In the genomic region with DNA sequence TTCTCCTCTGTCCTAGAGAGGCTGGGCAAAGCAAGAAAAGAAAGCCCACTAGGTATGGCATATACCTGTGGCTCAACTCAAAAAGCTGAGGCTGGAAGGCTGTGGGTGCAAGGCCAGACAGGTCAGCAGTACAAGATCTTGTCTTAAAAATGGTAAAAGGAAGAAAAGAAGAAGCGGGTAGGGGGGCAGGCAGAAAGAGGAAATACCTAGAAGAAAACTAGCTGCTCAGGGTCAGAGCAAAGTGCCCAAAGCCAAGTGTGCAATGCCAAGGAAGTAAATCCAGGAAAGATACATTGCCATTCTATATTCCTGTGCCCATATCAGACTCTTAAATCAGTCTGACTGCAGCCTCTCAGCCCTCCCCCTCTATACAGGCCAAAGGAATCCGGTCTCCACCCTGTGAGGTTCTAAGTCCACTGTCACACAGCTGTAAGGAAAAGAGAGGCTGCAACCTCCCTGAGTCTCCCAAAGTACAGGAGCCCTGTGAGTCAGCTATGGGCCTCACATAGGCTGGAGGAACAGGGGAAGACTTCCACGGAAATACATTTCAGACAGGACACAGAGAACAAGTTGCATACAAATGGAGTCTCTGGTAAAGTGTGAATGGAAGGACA, we compare ENCODE assay signal across 9 mouse cellular contexts. TPM values are rescaled to one million over a fixed set of nuclear protein-coding genes. Genes with fewer than 3 reads are reported as not detected.
DNase-seq lines count a peak whose midpoint lies in the region; ATAC-seq and TF ChIP-seq lines count a peak whose summit lies in the region.
"Had no signal": no experiment of that assay in that cellular context is flagged by ENCODE, and none has a peak within 500 bp of the region (broad histone marks: within the 10 kb centered on the region; RNA-seq: fewer than 3 reads in every experiment).

No protein-coding gene starts in this region.

- DNase-seq in forebrain, postnatal 0 days = no peak
- no peak for DNase-seq in lung, postnatal 25 days (ENCODE audit: low spot score)
- no peak for DNase-seq in limb, embryonic 11.5 days (ENCODE audit: low spot score)
- no peak for DNase-seq in layer of hippocampus, postnatal 14 days (ENCODE audit: low spot score in 2 of 2)
- DNase-seq in ovary, adult 18-20 months (ENCODE audit: low spot score) = no peak
- DNase-seq: left cerebral cortex, postnatal 4 days had no signal

- no peaks in the 10 kb centered on the region for H3K27me3 ChIP-seq in forebrain, postnatal 0 days (ENCODE audit: insufficient read depth, low read length)
- no peaks in the 10 kb centered on the region for H3K27me3 ChIP-seq in forebrain, embryonic 13.5 days
- no peaks in the 10 kb centered on the region for H3K27me3 ChIP-seq in lung, embryonic 15.5 days
- no peaks in the 10 kb centered on the region for H3K27me3 ChIP-seq in limb, embryonic 11.5 days (ENCODE audit: control insufficient read depth, insufficient read depth, low read length)
- no peaks in the 10 kb centered on the region for H3K27me3 ChIP-seq in stomach, embryonic 16.5 days (ENCODE audit: control insufficient read depth, insufficient read depth, low read length)

- H3K36me3 ChIP-seq in forebrain, postnatal 0 days (ENCODE audit: insufficient read depth) = no peaks in the 10 kb centered on the region
- H3K36me3 ChIP-seq in forebrain, embryonic 13.5 days (ENCODE audit: poor library complexity, severe bottlenecking) = 0 out of 2 replicates have a peak, but pooled peaks cover 3% of the 10 kb centered on the region
- H3K36me3 ChIP-seq in lung, embryonic 15.5 days = peaks cover 5% of the 10 kb centered on the region; the same call in 1 of the 2 replicates
- no peaks in the 10 kb centered on the region for H3K36me3 ChIP-seq in limb, embryonic 11.5 days (ENCODE audit: control insufficient read depth, insufficient read depth, low read length)
- peaks cover 9% of the 10 kb centered on the region; the same call in 1 of the 2 replicates for H3K36me3 ChIP-seq in stomach, embryonic 16.5 days (ENCODE audit: control insufficient read depth, insufficient read depth, low read length)

- no peaks in the 10 kb centered on the region for H3K4me1 ChIP-seq in forebrain, postnatal 0 days (ENCODE audit: insufficient read depth)
- peaks cover 36% of the 10 kb centered on the region for H3K4me1 ChIP-seq in forebrain, embryonic 13.5 days
- peaks cover 39% of the 10 kb centered on the region for H3K4me1 ChIP-seq in lung, embryonic 15.5 days
- H3K4me1 ChIP-seq in limb, embryonic 11.5 days (ENCODE audit: control insufficient read depth, insufficient read depth, low read length) = peaks cover 13% of the 10 kb centered on the region
- peaks cover 39% of the 10 kb centered on the region for H3K4me1 ChIP-seq in stomach, embryonic 16.5 days (ENCODE audit: control insufficient read depth, insufficient read depth, low read length)

- 66% methylated on average over 3 of the region's 3 CpGs for WGBS in forebrain, postnatal 0 days
- 66% methylated on average over 3 of the region's 3 CpGs for WGBS in forebrain, embryonic 13.5 days
- WGBS in lung, embryonic 15.5 days = 61% methylated on average over 3 of the region's 3 CpGs
- 69% methylated on average over 3 of the region's 3 CpGs for WGBS in limb, embryonic 11.5 days
- WGBS in stomach, embryonic 16.5 days = 40% methylated on average over 3 of the region's 3 CpGs

- no peaks in the 10 kb centered on the region for H3K9me3 ChIP-seq in forebrain, postnatal 0 days (ENCODE audit: low read length)
- no peaks in the 10 kb centered on the region for H3K9me3 ChIP-seq in forebrain, embryonic 13.5 days (replicated peaks)
- H3K9me3 ChIP-seq in lung, embryonic 15.5 days = no peaks in the 10 kb centered on the region
- H3K9me3 ChIP-seq in limb, embryonic 11.5 days (ENCODE audit: control insufficient read depth, low read length) = no peaks in the 10 kb centered on the region
- no peaks in the 10 kb centered on the region for H3K9me3 ChIP-seq in stomach, embryonic 16.5 days (replicated peaks; ENCODE audit: control insufficient read depth, low read length)

- H3K27ac ChIP-seq in forebrain, postnatal 0 days (ENCODE audit: low read depth, low read length) = peak overlapping the region; percentile 3; the same call in 1 of the 2 replicates
- H3K27ac ChIP-seq in forebrain, embryonic 13.5 days = no peak overlapping the region
- peak overlapping the region; percentile 84 for H3K27ac ChIP-seq in lung, embryonic 15.5 days
- 0 out of 2 replicates have a peak overlapping the region, but pooled peaks have one; percentile 14 for H3K27ac ChIP-seq in limb, embryonic 11.5 days (replicated peaks; ENCODE audit: low read depth, low read length)
- peak overlapping the region; percentile 68 for H3K27ac ChIP-seq in stomach, embryonic 16.5 days (ENCODE audit: low read length)

- H3K9ac ChIP-seq in forebrain, postnatal 0 days = no peak overlapping the region
- H3K9ac ChIP-seq in forebrain, embryonic 13.5 days = no peak overlapping the region
- H3K9ac ChIP-seq in lung, embryonic 15.5 days = 0 out of 2 replicates have a peak overlapping the region, but pooled peaks have one; percentile 18
- no peak overlapping the region for H3K9ac ChIP-seq in limb, embryonic 11.5 days (ENCODE audit: low read length)
- no peak overlapping the region for H3K9ac ChIP-seq in stomach, embryonic 16.5 days (ENCODE audit: low read length)

- H3K4me2 ChIP-seq in forebrain, postnatal 0 days (ENCODE audit: low read depth) = no peak overlapping the region
- H3K4me2 ChIP-seq in forebrain, embryonic 13.5 days = no peak overlapping the region
- no peak overlapping the region for H3K4me2 ChIP-seq in lung, embryonic 15.5 days
- no peak overlapping the region for H3K4me2 ChIP-seq in limb, embryonic 11.5 days (ENCODE audit: low read depth, severe bottlenecking)
- no peak overlapping the region for H3K4me2 ChIP-seq in stomach, embryonic 16.5 days (ENCODE audit: low read depth, low read length)

- no peak for TF ChIP-seq CTCF in forebrain, postnatal 0 days (IDR thresholded peaks at IDR 0.05; ENCODE audit: low read depth)

- H3K4me3 ChIP-seq in forebrain, postnatal 0 days (ENCODE audit: low read depth, low read length) = no peak overlapping the region
- no peak overlapping the region for H3K4me3 ChIP-seq in forebrain, embryonic 13.5 days
- H3K4me3 ChIP-seq in lung, embryonic 15.5 days = no peak overlapping the region
- H3K4me3 ChIP-seq in limb, embryonic 11.5 days (ENCODE audit: low read depth, low read length) = no peak overlapping the region
- no peak overlapping the region for H3K4me3 ChIP-seq in stomach, embryonic 16.5 days (replicated peaks; ENCODE audit: low read length)

- ATAC-seq in forebrain, postnatal 0 days = no peak
- ATAC-seq in forebrain, embryonic 13.5 days = no peak
- no peak for ATAC-seq in lung, embryonic 15.5 days (ENCODE audit: borderline replicate concordance, extremely low read depth, low FRiP score, low TSS enrichment)
- no peak for ATAC-seq in limb, embryonic 11.5 days (ENCODE audit: insufficient number of reproducible peaks, low FRiP score, low TSS enrichment, low read depth)
- peak; percentile 71 for ATAC-seq in stomach, embryonic 16.5 days (ENCODE audit: insufficient read depth, low FRiP score)

RNA-seq across cellular contexts. Expression of a gene that starts 21.9 kb away (rescaled TPM):
- 11.5 and 12.5 TPM in 2 replicates for total RNA-seq in forebrain, postnatal 0 days (2014; rRNA removed)
- 12.5 and 16.2 TPM in 2 replicates for polyA plus RNA-seq in forebrain, postnatal 0 days (2015; fragmentation: Nextera tagmentation; extraction: Ambion mirVana)
- polyA plus RNA-seq in forebrain, embryonic 13.5 days (2015; fragmentation: Nextera tagmentation; extraction: Ambion mirVana) = 12.7 and 13.0 TPM in 2 replicates
- polyA plus RNA-seq in lung, embryonic 15.5 days (2015; fragmentation: Nextera tagmentation; extraction: Ambion mirVana) = 36.4 and 37.1 TPM in 2 replicates
- polyA plus RNA-seq in limb, embryonic 11.5 days (2014; fragmentation: Nextera tagmentation; extraction: Ambion mirVana) = 13.2 and 14.3 TPM in 2 replicates
- 40.3 and 47.1 TPM in 2 replicates for polyA plus RNA-seq in stomach, embryonic 16.5 days (2015; fragmentation: Nextera tagmentation; extraction: Ambion mirVana)
- total RNA-seq in layer of hippocampus, postnatal 14 days (2021) = 10 to 100 TPM; 21.0 to 22.6 TPM

RNA-seq across cellular contexts. Expression of a gene that starts 28.3 kb away (rescaled TPM):
- total RNA-seq in forebrain, postnatal 0 days (2014; rRNA removed) = 21.4 and 22.5 TPM in 2 replicates
- polyA plus RNA-seq in forebrain, postnatal 0 days (2015; fragmentation: Nextera tagmentation; extraction: Ambion mirVana) = 30.9 and 36.9 TPM in 2 replicates
- polyA plus RNA-seq in forebrain, embryonic 13.5 days (2015; fragmentation: Nextera tagmentation; extraction: Ambion mirVana) = 31.5 and 32.9 TPM in 2 replicates
- polyA plus RNA-seq in lung, embryonic 15.5 days (2015; fragmentation: Nextera tagmentation; extraction: Ambion mirVana) = 35.5 and 39.2 TPM in 2 replicates
- 27.9 and 30.7 TPM in 2 replicates for polyA plus RNA-seq in limb, embryonic 11.5 days (2014; fragmentation: Nextera tagmentation; extraction: Ambion mirVana)
- polyA plus RNA-seq in stomach, embryonic 16.5 days (2015; fragmentation: Nextera tagmentation; extraction: Ambion mirVana) = 24.0 and 31.3 TPM in 2 replicates
- total RNA-seq in layer of hippocampus, postnatal 14 days (2021) = 10 to 100 TPM; 21.5 to 27.0 TPM

RNA-seq across cellular contexts. Expression of a gene that starts 28.4 kb away (rescaled TPM):
- total RNA-seq in forebrain, postnatal 0 days (2014; rRNA removed) = 9.2 and 10.5 TPM in 2 replicates
- 4.2 and 8.1 TPM in 2 replicates for polyA plus RNA-seq in forebrain, postnatal 0 days (2015; fragmentation: Nextera tagmentation; extraction: Ambion mirVana)
- 29.4 and 30.1 TPM in 2 replicates for polyA plus RNA-seq in forebrain, embryonic 13.5 days (2015; fragmentation: Nextera tagmentation; extraction: Ambion mirVana)
- polyA plus RNA-seq in lung, embryonic 15.5 days (2015; fragmentation: Nextera tagmentation; extraction: Ambion mirVana) = 21.4 and 22.6 TPM in 2 replicates
- 44.1 and 46.2 TPM in 2 replicates for polyA plus RNA-seq in limb, embryonic 11.5 days (2014; fragmentation: Nextera tagmentation; extraction: Ambion mirVana)
- polyA plus RNA-seq in stomach, embryonic 16.5 days (2015; fragmentation: Nextera tagmentation; extraction: Ambion mirVana) = 14.1 and 16.0 TPM in 2 replicates
- 10 to 100 TPM in 1 of 2 experiments, 1 to 10 TPM in 1; 9.4 to 12.2 TPM for total RNA-seq in layer of hippocampus, postnatal 14 days (2021)
